Mouse (Mus musculus) G1E (cell line): ENCODE data around the gene Grb2.

Experiments used
- CTCF ChIP-seq: IDR thresholded peaks from 2 replicates; pipeline ENCODE4 v1.5.1; 2012; ENCODE audit warnings: low read depth, low read length, inconsistent platforms, mixed read lengths
- GATA1 ChIP-seq: IDR thresholded peaks from 2 replicates; pipeline ENCODE4 v1.6.1; 2012; ENCODE audit warnings: borderline replicate concordance, low read length, inconsistent platforms, mixed read lengths
- GATA2 ChIP-seq: IDR thresholded peaks from 2 replicates; pipeline ENCODE4 v1.6.1; 2012; ENCODE audit warnings: low read depth, low read length, inconsistent platforms, borderline replicate concordance
- POLR2AphosphoS5 ChIP-seq: IDR thresholded peaks from 2 replicates; pipeline ENCODE4 v1.6.1; 2012; ENCODE audit warnings: low read depth, low read length, inconsistent platforms; ENCODE audit not compliant: insufficient replicate concordance

DNA sequence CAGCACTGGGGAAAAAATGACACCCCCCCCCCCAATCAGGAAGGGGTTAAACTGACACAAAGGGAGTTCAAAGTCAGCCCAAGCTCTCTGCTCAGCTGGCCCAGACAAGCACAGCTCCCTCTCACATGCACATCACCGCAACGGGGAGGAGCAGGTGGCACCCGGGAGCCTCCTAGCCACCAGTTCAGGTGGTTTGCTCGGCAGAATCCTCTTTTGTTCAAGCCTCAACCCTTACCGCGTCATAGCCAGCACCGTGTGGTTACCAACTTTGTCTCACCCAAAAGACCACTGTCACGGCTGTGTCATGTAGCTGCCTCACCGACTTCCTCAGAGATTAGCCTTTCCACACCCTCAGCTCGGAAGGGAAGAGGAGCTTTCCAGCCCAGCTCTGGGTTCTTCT is 65.1 kb downstream of the Grb2 start:
- TF ChIP-seq CTCF: no peak
- no peak for TF ChIP-seq GATA1
- no peak for TF ChIP-seq POLR2AphosphoS5
- no peak for TF ChIP-seq GATA2
